ENCODE assay signal across 12 mouse cellular contexts in genomic region chr6:146630961-146631360, GRCm38 (mm10). TPM values are rescaled to one million over a fixed set of nuclear protein-coding genes. Genes with fewer than 3 reads are reported as not detected.
DNase-seq lines count a peak whose midpoint lies in the region; ATAC-seq and TF ChIP-seq lines count a peak whose summit lies in the region.
"Had no signal": no experiment of that assay in that cellular context is flagged by ENCODE, and none has a peak within 500 bp of the region (broad histone marks: within the 10 kb centered on the region; RNA-seq: fewer than 3 reads in every experiment).

No protein-coding gene starts in this region.

- no peak for TF ChIP-seq CTCF in ES-Bruce4 (IDR thresholded peaks at IDR 0.05; ENCODE audit: low read depth, low read length)

- no peaks in the 10 kb centered on the region for H3K9me3 ChIP-seq in erythroblast, embryonic 14.5 days (ENCODE audit: control insufficient read depth, low read length)
- H3K9me3 ChIP-seq in ES-Bruce4 (replicated peaks; ENCODE audit: control insufficient read depth, insufficient read depth, low read length, poor library complexity, severe bottlenecking): no peaks in the 10 kb centered on the region
- no peaks in the 10 kb centered on the region for H3K9me3 ChIP-seq in liver, embryonic 13.5 days (replicated peaks)
- H3K9me3 ChIP-seq in intestine, embryonic 16.5 days (ENCODE audit: control insufficient read depth, low read length): no peaks in the 10 kb centered on the region
- H3K9me3 ChIP-seq: forebrain, embryonic 13.5 days had no signal

- peaks cover 68% of the 10 kb centered on the region for H3K4me1 ChIP-seq in erythroblast, embryonic 14.5 days (ENCODE audit: control insufficient read depth)
- H3K4me1 ChIP-seq in ES-Bruce4 (ENCODE audit: control insufficient read depth, insufficient read depth, low read length): peaks cover 5% of the 10 kb centered on the region
- H3K4me1 ChIP-seq in liver, embryonic 13.5 days (replicated peaks): peaks cover 65% of the 10 kb centered on the region
- H3K4me1 ChIP-seq in intestine, embryonic 16.5 days (ENCODE audit: control insufficient read depth, insufficient read depth, low read length): peaks cover 7% of the 10 kb centered on the region

- intact Hi-C loops in heart, postnatal 25 days (cut with DNase I): no loop called here

- H3K27ac ChIP-seq in ES-Bruce4 (ENCODE audit: insufficient read depth, low read length): peak overlapping the region; percentile 49
- H3K27ac ChIP-seq in liver, embryonic 13.5 days: peak overlapping the region; percentile 98
- no peak overlapping the region for H3K27ac ChIP-seq in intestine, embryonic 16.5 days (ENCODE audit: low read length)
- H3K27ac ChIP-seq: forebrain, embryonic 13.5 days had no signal

- WGBS in liver, embryonic 13.5 days (ENCODE audit: insufficient replicate concordance): 37% methylated on average over 4 of the region's 4 CpGs
- 82% methylated on average over 4 of the region's 4 CpGs for WGBS in intestine, embryonic 16.5 days

- TF ChIP-seq POLR2A in ES-Bruce4 (IDR thresholded peaks at IDR 0.05; ENCODE audit: insufficient read depth, low read length): no peak

- peaks cover 38% of the 10 kb centered on the region for H3K36me3 ChIP-seq in erythroblast, embryonic 14.5 days (ENCODE audit: control insufficient read depth)
- H3K36me3 ChIP-seq in ES-Bruce4 (ENCODE audit: control insufficient read depth, insufficient read depth, low read length, poor library complexity, severe bottlenecking): peaks cover 5% of the 10 kb centered on the region; the same call in 1 of the 2 replicates
- H3K36me3 ChIP-seq in liver, embryonic 13.5 days: 0 out of 2 replicates have a peak, but pooled peaks cover 7% of the 10 kb centered on the region
- no peaks in the 10 kb centered on the region for H3K36me3 ChIP-seq in intestine, embryonic 16.5 days (ENCODE audit: control insufficient read depth, insufficient read depth, low read length)

- no peak for TF ChIP-seq EP300 in ES-Bruce4 (IDR thresholded peaks at IDR 0.05; ENCODE audit: insufficient read depth, low read depth, low read length)

- peak overlapping the region; percentile 43; the same call in 1 of the 2 replicates for H3K9ac ChIP-seq in ES-Bruce4 (ENCODE audit: low read depth, poor library complexity, severe bottlenecking)
- H3K9ac ChIP-seq in liver, embryonic 13.5 days: peak overlapping the region; percentile 95
- H3K9ac ChIP-seq in intestine, embryonic 16.5 days (ENCODE audit: low read depth, low read length): no peak overlapping the region
- H3K9ac ChIP-seq: forebrain, embryonic 13.5 days had no signal

- ATAC-seq in erythroblast, adult 5-6 weeks (replicated peaks; ENCODE audit: low FRiP score, poor library complexity, severe bottlenecking): no peak
- ATAC-seq in liver, embryonic 13.5 days (ENCODE audit: low read depth): 0 out of 2 replicates have a peak, but pooled peaks have one; percentile 17
- ATAC-seq in intestine, embryonic 16.5 days: no peak
- ATAC-seq: forebrain, embryonic 13.5 days; inflammation-experienced regulatory T-cells, adult 6 months had no signal

- DNase-seq in adrenal gland, postnatal 36 days: peak; percentile 75 to 80
- no peak for DNase-seq in liver, embryonic 13.5 days
- no peak for DNase-seq in layer of hippocampus, adult 11-12 months (ENCODE audit: low spot score)
- no peak for DNase-seq in heart, postnatal 25 days (ENCODE audit: low spot score)
- DNase-seq: cerebellum, adult 9-10 months; gastrocnemius, postnatal 25 days had no signal

- peak overlapping the region; percentile 73 for H3K4me2 ChIP-seq in liver, embryonic 13.5 days
- H3K4me2 ChIP-seq in intestine, embryonic 16.5 days (ENCODE audit: low read depth, low read length): no peak overlapping the region
- H3K4me2 ChIP-seq: forebrain, embryonic 13.5 days had no signal

- peak overlapping the region; percentile 43 for H3K4me3 ChIP-seq in erythroblast, embryonic 14.5 days (replicated peaks)
- H3K4me3 ChIP-seq in ES-Bruce4 (ENCODE audit: low read depth, low read length): no peak overlapping the region
- H3K4me3 ChIP-seq in liver, embryonic 13.5 days (replicated peaks): 0 out of 2 replicates have a peak overlapping the region, but pooled peaks have one; percentile 7
- no peak overlapping the region for H3K4me3 ChIP-seq in intestine, embryonic 16.5 days (ENCODE audit: low read length)
- H3K4me3 ChIP-seq: forebrain, embryonic 13.5 days had no signal

- H3K27me3 ChIP-seq in erythroblast, embryonic 14.5 days (ENCODE audit: control insufficient read depth): no peaks in the 10 kb centered on the region
- no peaks in the 10 kb centered on the region for H3K27me3 ChIP-seq in ES-Bruce4 (ENCODE audit: control insufficient read depth, insufficient read depth, low read length, poor library complexity, severe bottlenecking)
- no peaks in the 10 kb centered on the region for H3K27me3 ChIP-seq in liver, embryonic 13.5 days
- H3K27me3 ChIP-seq in intestine, embryonic 16.5 days (replicated peaks; ENCODE audit: control insufficient read depth, insufficient read depth, low read length): no peaks in the 10 kb centered on the region
- H3K27me3 ChIP-seq: forebrain, embryonic 13.5 days had no signal

RNA-seq across cellular contexts. Expression of gene Med21, which starts 11.4 kb away (rescaled TPM):
- polyA plus RNA-seq in erythroblast, embryonic 14.5 days (2012): 0.14 and 0.41 TPM in 2 replicates
- 59.4 and 67.9 TPM in 2 replicates for total RNA-seq in erythroblast, adult 5-6 weeks (2015; ENCODE audit: low replicate concordance)
- total RNA-seq in erythroblast, adult 5-6 weeks (2017; ENCODE audit: low replicate concordance): 55.9 and 96.7 TPM in 2 replicates
- 81.7 and 92.1 TPM in 2 replicates for polyA plus RNA-seq in ES-Bruce4 (2011; ENCODE audit: insufficient read depth, insufficient read length, low read depth, missing spikeins)
- total RNA-seq in adrenal gland, postnatal 36 days (2021): 10 to 100 TPM; 64.9 to 68.6 TPM
- polyA plus RNA-seq in liver, embryonic 13.5 days (2015; fragmentation: Nextera tagmentation; extraction: Ambion mirVana): 68.3 and 74.2 TPM in 2 replicates
- 105 and 110 TPM in 2 replicates for polyA plus RNA-seq in intestine, embryonic 16.5 days (2015; fragmentation: Nextera tagmentation; extraction: Ambion mirVana)
- total RNA-seq in heart, postnatal 25 days (2021): 10 to 100 TPM; 46.8 to 52.4 TPM

RNA-seq across cellular contexts. Expression of gene Tm7sf3, which starts 11.7 kb away (rescaled TPM):
- 0.41 and 0.97 TPM in 2 replicates for polyA plus RNA-seq in erythroblast, embryonic 14.5 days (2012)
- total RNA-seq in erythroblast, adult 5-6 weeks (2015; ENCODE audit: low replicate concordance): 18.6 and 27.8 TPM in 2 replicates
- 33.0 TPM in 2 replicates for total RNA-seq in erythroblast, adult 5-6 weeks (2017; ENCODE audit: low replicate concordance)
- polyA plus RNA-seq in ES-Bruce4 (2011; ENCODE audit: insufficient read depth, insufficient read length, low read depth, missing spikeins): 39.1 and 46.1 TPM in 2 replicates
- total RNA-seq in adrenal gland, postnatal 36 days (2021): 10 to 100 TPM; 35.0 to 46.7 TPM
- 32.7 and 36.3 TPM in 2 replicates for polyA plus RNA-seq in liver, embryonic 13.5 days (2015; fragmentation: Nextera tagmentation; extraction: Ambion mirVana)
- 33.2 and 36.7 TPM in 2 replicates for polyA plus RNA-seq in intestine, embryonic 16.5 days (2015; fragmentation: Nextera tagmentation; extraction: Ambion mirVana)
- total RNA-seq in heart, postnatal 25 days (2021): 10 to 100 TPM; 14.8 to 16.2 TPM

RNA-seq across cellular contexts. Expression of gene Ints13, which starts 53.3 kb away (rescaled TPM):
- 3.6 and 4.0 TPM in 2 replicates for polyA plus RNA-seq in erythroblast, embryonic 14.5 days (2012)
- total RNA-seq in erythroblast, adult 5-6 weeks (2015; ENCODE audit: low replicate concordance): 82.4 and 93.6 TPM in 2 replicates
- 130 and 134 TPM in 2 replicates for total RNA-seq in erythroblast, adult 5-6 weeks (2017; ENCODE audit: low replicate concordance)
- polyA plus RNA-seq in ES-Bruce4 (2011; ENCODE audit: insufficient read depth, insufficient read length, low read depth, missing spikeins): 106 and 118 TPM in 2 replicates
- total RNA-seq in adrenal gland, postnatal 36 days (2021): 10 to 100 TPM; 32.1 to 37.3 TPM
- 39.4 and 54.8 TPM in 2 replicates for polyA plus RNA-seq in liver, embryonic 13.5 days (2015; fragmentation: Nextera tagmentation; extraction: Ambion mirVana)
- polyA plus RNA-seq in intestine, embryonic 16.5 days (2015; fragmentation: Nextera tagmentation; extraction: Ambion mirVana): 44.3 and 47.4 TPM in 2 replicates
- 10 to 100 TPM; 20.7 to 21.3 TPM for total RNA-seq in heart, postnatal 25 days (2021)

RNA-seq across cellular contexts. Expression of gene Fgfr1op2, which starts 54.0 kb away (rescaled TPM):
- 10.3 and 11.5 TPM in 2 replicates for polyA plus RNA-seq in erythroblast, embryonic 14.5 days (2012)
- 137 and 183 TPM in 2 replicates for total RNA-seq in erythroblast, adult 5-6 weeks (2015; ENCODE audit: low replicate concordance)
- total RNA-seq in erythroblast, adult 5-6 weeks (2017; ENCODE audit: low replicate concordance): 193 and 249 TPM in 2 replicates
- polyA plus RNA-seq in ES-Bruce4 (2011; ENCODE audit: insufficient read depth, insufficient read length, low read depth, missing spikeins): 56.7 and 71.5 TPM in 2 replicates
- 100 to 1,000 TPM; 100 to 113 TPM for total RNA-seq in adrenal gland, postnatal 36 days (2021)
- 89.1 and 99.7 TPM in 2 replicates for polyA plus RNA-seq in liver, embryonic 13.5 days (2015; fragmentation: Nextera tagmentation; extraction: Ambion mirVana)
- 86.0 and 86.6 TPM in 2 replicates for polyA plus RNA-seq in intestine, embryonic 16.5 days (2015; fragmentation: Nextera tagmentation; extraction: Ambion mirVana)
- total RNA-seq in heart, postnatal 25 days (2021): 10 to 100 TPM; 65.2 to 67.2 TPM

Comparison
In these comparisons a context has a peak if more than half of its experiments do, and no peak if none do; other contexts are left out.
1. H3K4me3 ChIP-seq: peak in erythroblast, embryonic 14.5 days (single experiment) and liver, embryonic 13.5 days (single experiment); none in ES-Bruce4 (single experiment) and intestine, embryonic 16.5 days (single experiment).
2. DNase-seq: peak in adrenal gland, postnatal 36 days (2 of 2); none in liver, embryonic 13.5 days (single experiment), layer of hippocampus, adult 11-12 months (single experiment) and heart, postnatal 25 days (single experiment).
3. RNA of gene Med21, which starts 11.4 kb away (polyA plus RNA-seq): 105 to 110 TPM in intestine, embryonic 16.5 days, 81.7 to 92.1 TPM in ES-Bruce4 and 68.3 to 74.2 TPM in liver, embryonic 13.5 days; 0.14 to 0.41 TPM in erythroblast, embryonic 14.5 days; every median in the first group is over 10 times any median in the second.
4. RNA of gene Tm7sf3, which starts 11.7 kb away (polyA plus RNA-seq): 39.1 to 46.1 TPM in ES-Bruce4, 33.2 to 36.7 TPM in intestine, embryonic 16.5 days and 32.7 to 36.3 TPM in liver, embryonic 13.5 days; 0.41 to 0.97 TPM in erythroblast, embryonic 14.5 days; every median in the first group is over 10 times any median in the second.